Mouse (Mus musculus) urinary bladder, adult 2 months (tissue): ENCODE results near the gene Gdf9. TPM values are rescaled to one million over a fixed set of nuclear protein-coding genes. Genes with fewer than 3 reads are reported as not detected.

Experiments
- DNase-seq: peaks from one replicate; pipeline ENCODE4 v3.0.0; 2022; ENCODE audit warnings: low spot score
- polyA plus RNA-seq: library from polyadenylated mRNA; depleted of rRNA; stranded (reverse); fragments of >200 nt; gene quantifications from 2 replicates; pipeline ENCODE4 v1.2.3, GENCODE M21; 2012

Gdf9 gene
- polyA plus RNA-seq, 1 experiment, result 1.2 TPM

- DNase-seq, result no peak
Measured at GRCm38 (mm10) chr11:53445562-53445961, 14.7 kb downstream of the Gdf9 start.

DNA sequence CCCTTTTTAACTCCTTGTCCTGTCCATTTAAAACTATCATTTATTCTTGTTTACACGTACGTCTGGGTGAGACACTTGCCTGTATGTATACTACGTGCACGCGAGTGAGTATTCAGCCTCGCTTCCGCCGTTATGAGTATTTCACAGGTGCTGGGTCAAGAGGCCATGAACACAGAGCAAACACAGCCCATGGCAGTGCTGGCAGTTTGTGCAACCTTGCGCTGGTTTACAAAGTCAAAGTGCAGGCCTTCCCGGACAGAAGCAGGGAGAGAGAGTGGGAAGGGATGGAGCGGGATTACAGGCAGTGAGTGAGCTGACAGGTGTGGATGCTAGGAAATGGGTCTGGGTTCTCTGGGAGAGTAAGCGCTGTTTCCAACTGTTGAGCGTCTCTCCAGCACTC lies 15.4 kb downstream of the Gdf9 start:
- DNase-seq, result no peak

GRCm38 (mm10) chr11:53447996-53448395 lies 17.2 kb downstream of the Gdf9 start:
- DNase-seq, result no peak

GRCm38 (mm10) chr11:53448529-53448928 lies 17.7 kb downstream of the Gdf9 start:
- DNase-seq, result no peak

DNA sequence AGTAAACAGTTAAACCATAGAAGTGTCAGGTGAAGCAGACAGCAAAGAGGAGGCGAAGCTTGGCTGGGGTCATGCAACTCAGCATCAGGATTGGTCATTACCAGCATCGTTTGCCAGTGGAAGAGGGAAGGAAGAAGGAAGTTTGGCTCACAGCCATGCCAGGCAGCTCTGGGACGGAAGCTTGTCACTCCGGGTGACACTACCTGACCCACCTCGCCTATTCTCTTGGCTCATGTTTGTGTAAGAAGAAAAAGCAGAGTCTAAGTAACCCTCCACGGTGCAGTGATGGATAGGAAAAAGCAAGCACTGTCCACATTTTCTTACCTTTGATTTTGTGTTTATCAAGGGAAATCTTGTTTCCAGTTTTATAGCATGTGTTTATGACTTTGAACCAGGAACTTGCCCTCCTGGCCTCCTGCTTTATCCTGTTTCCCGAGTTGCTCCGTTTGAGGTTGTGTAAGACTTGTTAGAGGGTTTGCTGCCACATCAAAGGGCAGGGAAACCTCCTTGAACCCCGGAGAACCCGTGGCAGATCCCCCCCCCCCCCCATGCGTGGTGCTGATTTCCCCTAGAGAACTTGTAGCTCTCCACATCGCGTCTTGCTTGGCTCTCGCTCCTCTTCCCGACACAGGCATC lies 19.4 kb downstream of the Gdf9 start:
- DNase-seq, result no peak

GRCm38 (mm10) chr11:53451361-53451760 lies 20.5 kb downstream of the Gdf9 start:
- DNase-seq, result no peak

- DNase-seq, result no peak
Measured at GRCm38 (mm10) chr11:53452396-53452795, 21.6 kb downstream of the Gdf9 start.

DNA sequence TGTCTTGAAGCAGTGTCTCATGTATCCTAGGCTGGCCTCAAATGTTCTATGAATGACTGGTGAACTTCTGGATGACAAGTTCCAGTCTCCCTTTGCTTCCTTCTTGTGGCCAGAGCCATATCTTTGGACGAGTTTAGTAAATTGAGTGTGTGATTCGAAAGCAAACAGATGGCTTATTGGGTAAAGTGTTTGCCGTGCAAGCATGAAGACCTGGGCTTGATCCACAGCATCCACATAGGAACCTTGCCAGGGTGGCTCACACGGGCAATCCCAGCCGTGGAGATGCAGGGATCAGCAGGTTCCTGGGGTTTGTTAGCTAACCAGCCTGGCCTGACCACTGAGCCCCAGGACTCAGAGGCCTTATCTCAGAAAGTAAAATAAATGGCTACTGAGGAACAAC lies 22.2 kb downstream of the Gdf9 start:
- no peak for DNase-seq

DNA sequence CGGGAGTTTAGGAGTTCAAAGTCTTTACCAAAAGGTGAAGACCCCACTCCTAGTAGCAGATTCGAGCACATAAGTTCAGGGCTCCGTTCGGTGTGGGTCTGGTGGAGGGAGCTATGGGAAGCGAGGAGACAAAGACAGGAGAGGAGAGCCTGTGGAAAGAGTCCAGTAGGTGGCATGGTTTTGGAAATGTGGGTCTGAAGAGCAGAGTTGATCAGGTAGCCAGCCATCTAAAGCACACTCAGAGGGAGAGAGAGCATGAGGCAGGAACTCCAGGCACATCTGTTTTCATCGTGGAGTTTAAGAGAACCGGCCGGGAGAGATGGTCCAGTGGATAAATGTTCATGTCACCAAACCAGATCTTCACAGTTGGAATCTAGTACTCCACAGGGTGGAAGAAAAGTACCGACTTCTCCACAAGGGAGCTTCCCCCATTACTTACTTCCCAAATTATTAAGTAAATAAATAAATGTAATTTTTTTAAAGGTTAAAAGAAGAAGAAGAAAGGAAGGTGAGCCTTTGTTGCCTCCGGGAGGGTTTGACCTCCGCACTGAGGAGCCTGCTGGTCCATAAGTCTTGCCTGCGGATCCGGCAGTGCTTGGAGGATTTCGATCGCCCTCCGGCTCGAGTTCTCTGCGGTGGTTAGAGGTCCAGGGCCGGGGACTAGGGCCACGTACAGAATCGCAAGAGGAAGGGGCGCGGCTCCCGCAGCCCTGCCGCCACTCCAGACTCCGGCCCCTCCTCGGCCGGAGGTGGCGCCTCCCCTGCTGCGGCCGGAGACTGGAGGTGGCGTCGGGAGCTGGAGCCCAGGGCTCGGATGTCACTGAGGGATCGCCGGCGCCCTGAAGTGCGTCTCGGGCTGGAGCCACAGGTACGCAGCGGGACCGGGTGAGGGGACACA lies 25.9 kb downstream of the Gdf9 start, which contains the start of the genes Gm10447 and Shroom1:
Gene Gm10447 (minus strand): TSS at position 637 of the 898 bp plus-strand sequence.
Gene Shroom1 (plus strand): TSS at position 732 of the 898 bp plus-strand sequence.
- DNase-seq, result peak; percentile 69

DNA sequence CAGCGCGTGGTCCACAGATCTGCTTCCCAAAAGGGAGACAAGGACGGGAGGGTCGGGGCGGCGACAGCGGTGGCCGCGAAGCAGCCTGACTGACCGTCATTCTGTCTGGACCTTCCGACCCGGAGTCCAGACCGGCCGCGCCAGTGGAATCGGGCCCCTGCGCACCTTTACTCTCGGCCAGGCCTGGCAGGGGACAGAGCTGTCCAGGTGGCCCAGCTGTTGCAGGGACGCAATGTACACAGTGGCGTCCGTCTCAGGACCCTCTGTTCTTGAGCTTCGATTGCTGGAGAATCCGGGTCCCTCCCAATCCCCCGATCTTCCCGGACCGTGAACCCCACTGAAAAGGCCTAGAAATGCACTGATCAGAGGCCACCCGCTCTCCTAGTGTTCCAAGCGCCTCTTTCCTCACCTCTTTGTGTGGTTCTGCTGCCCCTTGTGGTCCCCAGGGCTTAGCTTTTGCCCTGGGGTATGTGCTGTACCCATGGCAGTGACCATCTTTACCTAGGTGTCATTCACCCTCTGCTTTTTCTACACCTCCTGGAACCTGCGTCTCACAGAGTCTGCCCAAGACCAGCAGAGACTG lies 26.6 kb downstream of the Gdf9 start:
- DNase-seq, result no peak

- no peak for DNase-seq
Measured at GRCm38 (mm10) chr11:53458996-53459395, 28.2 kb downstream of the Gdf9 start.

DNA sequence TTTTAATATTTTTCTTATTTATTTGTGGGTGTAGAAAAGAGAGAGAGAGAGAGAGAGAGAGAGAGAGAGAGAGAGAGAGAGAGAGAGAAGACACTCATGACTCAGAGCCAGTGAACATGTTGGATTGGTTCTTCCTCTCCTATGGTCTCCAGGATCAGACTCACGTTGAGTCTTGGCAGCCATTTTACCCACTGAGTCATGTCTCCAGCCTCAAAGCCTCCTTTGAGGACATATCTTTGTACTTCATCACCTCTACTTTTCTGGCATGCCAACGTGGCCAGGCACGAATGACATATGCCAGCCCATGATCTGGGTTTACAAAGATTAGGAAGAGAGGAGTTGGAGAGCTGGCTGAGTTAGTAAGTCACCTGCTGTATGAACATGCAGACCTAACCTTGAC lies 29.4 kb downstream of the Gdf9 start:
- DNase-seq, result no peak

GRCm38 (mm10) chr11:53461727-53462126 lies 30.9 kb downstream of the Gdf9 start:
- no peak for DNase-seq

DNA sequence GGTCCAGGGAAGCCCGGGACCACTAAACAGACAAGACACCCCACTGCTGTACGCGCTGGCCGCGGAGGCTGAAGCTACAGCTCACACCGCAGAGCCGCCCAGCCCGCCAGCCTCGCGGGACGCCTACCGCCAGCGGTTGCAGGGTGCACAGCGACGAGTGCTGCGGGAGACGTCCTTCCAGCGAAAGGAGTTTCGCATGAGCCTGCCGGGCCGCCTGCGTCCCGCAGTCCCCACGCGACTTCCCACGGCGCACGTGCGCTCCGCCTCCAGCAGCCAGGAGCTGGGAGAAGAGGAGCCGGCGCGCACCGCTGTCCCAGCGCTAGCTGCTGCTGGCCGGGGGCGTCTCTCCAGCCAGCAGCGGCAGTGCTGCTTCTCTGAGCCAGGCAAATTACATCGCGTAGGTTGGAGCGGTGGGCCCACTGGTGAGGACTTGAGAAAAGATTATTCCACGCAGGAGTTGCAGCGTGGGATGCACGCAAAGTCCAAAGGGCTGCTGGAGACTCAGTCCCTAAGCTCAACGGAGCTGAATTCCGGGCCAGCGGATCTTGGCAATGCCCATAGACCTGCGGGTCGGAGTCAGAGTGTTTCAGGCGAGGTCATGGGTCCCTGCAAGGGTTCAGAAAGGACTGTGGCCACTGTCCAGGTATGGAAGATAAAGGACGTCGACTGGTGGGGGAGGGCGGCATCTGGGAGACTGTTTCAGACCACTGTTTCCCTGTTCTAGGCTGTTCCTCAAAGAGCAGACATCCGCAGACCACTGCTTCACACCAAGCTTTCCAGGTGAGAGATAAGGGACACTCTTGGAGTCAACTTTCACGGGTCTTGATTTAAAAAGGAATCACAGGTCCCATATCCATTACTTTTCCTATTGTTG lies 33.0 kb downstream of the Gdf9 start:
- DNase-seq, result no peak

GRCm38 (mm10) chr11:53466231-53466971 lies 35.6 kb downstream of the Gdf9 start:
- peak; percentile 64 for DNase-seq

- DNase-seq, result no peak
Measured at GRCm38 (mm10) chr11:53469294-53469967, 38.6 kb downstream of the Gdf9 start.

GRCm38 (mm10) chr11:53469968-53470695 lies 39.3 kb downstream of the Gdf9 start, which contains the start of gene Gm9837:
Gene Gm9837 (minus strand): TSS chr11:53470479.
- peak; percentile 77 for DNase-seq

- DNase-seq, result no peak
Measured at GRCm38 (mm10) chr11:53472709-53473108, 41.9 kb downstream of the Gdf9 start.

GRCm38 (mm10) chr11:53475620-53476019 lies 44.8 kb downstream of the Gdf9 start:
- no peak for DNase-seq

DNA sequence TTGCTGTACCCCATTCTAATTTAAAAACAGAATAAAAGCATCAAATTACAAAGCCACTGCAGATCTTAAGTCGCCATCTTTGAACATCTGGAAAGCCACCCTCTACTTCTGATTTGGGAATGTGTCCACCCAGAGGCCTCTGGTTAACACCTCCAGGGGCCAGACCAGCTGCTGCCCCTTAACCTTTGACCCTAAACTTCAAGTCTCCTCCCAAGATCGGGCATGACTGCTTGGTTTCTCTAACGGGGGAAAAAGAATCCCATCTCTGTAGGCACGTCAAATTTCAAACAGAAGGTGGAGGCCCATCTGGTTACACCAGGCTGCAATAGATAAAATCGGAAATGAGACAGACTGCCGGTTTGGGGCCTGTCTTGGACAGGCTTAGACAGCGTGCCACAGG lies 47.0 kb downstream of the Gdf9 start:
- DNase-seq, result no peak
